Mouse (Mus musculus) hindbrain, postnatal 0 days (tissue): ENCODE results near the gene H2-Q7. TPM values are rescaled to one million over a fixed set of nuclear protein-coding genes. Genes with fewer than 3 reads are reported as not detected.

Source experiments
- ATAC-seq: fragments of 200-750 bp; cut with Nextera tagmentation; 2 replicates; pipeline ENCODE4 v1.8.0; 2017; ENCODE audit warnings: mild to moderate bottlenecking, moderate TSS enrichment, moderate library complexity
- DNase-seq: peaks from one replicate; pipeline ENCODE4 v3.0.0-alpha.2; 2015; ENCODE audit warnings: low spot score
- H3K27ac ChIP-seq: fragments of 300-500 bp; sonication (generic); 2 replicates; pipeline ENCODE4 v1.5.1; 2014; ENCODE audit warnings: mild to moderate bottlenecking
- H3K27me3 ChIP-seq: fragments of 300-500 bp; sonication (generic); 2 replicates; pipeline ENCODE4 v1.6.1; 2014; ENCODE audit warnings: low read length, mixed read lengths; ENCODE audit not compliant: insufficient read depth
- H3K36me3 ChIP-seq: fragments of 300-500 bp; sonication (generic); 2 replicates; pipeline ENCODE4 v1.6.1; 2014; ENCODE audit warnings: low read length, mixed read lengths; ENCODE audit not compliant: insufficient read depth
- H3K4me1 ChIP-seq: fragments of 300-500 bp; sonication (generic); 2 replicates; pipeline ENCODE4 v1.6.1; 2014; ENCODE audit warnings: antibody characterized with exemption, low read length, mixed read lengths; ENCODE audit not compliant: insufficient read depth
- H3K4me2 ChIP-seq: fragments of 300-500 bp; sonication (generic); 2 replicates; pipeline ENCODE4 v1.6.1; 2014; ENCODE audit warnings: low read depth, mild to moderate bottlenecking, low read length, moderate library complexity, mixed read lengths
- H3K4me3 ChIP-seq: fragments of 300-500 bp; sonication (generic); 2 replicates; pipeline ENCODE4 v1.5.1; 2014; ENCODE audit warnings: low read length
- H3K9ac ChIP-seq: fragments of 300-500 bp; sonication (generic); replicated peaks from 2 replicates; pipeline ENCODE4 v1.6.1; 2014; ENCODE audit warnings: mild to moderate bottlenecking, low read length, moderate library complexity, mixed read lengths
- H3K9me3 ChIP-seq: fragments of 300-500 bp; sonication (generic); 2 replicates; pipeline ENCODE4 v1.6.1; 2016; ENCODE audit warnings: low read length, mixed read lengths
- CTCF ChIP-seq: IDR thresholded peaks from 2 replicates; pipeline ENCODE4 v1.5.1; 2016; ENCODE audit warnings: antibody characterized with exemption, control low read depth, low read depth
- WGBS: fragments of 180-500 bp; shearing (Covaris S2); extraction: QIAGEN DNeasy Blood & Tissue Kit; methylation state at CpG from one replicate; pipeline ENCODE4 v1.1.7; 2014; 5-methylcytosine and 5-hydroxymethylcytosine counted together
- polyA plus RNA-seq: library from polyadenylated mRNA; unstranded; fragments of >200 nt; fragmentation: Nextera tagmentation; extraction: Ambion mirVana; gene quantifications from 2 replicates; pipeline ENCODE4 v1.2.1, GENCODE M21; 2015
- total RNA-seq: library from RNA; depleted of rRNA; stranded (reverse); fragments of >200 nt; gene quantifications from 2 replicates; pipeline ENCODE4 v1.2.3, GENCODE M21; 2014; rRNA removed

Gene H2-Q7
- total and polyA plus RNA-seq, 2 experiments from 2014 or later: 2.4 to 3.9 TPM

GRCm38 (mm10) chr17:35469842-35470751 is 31.1 kb downstream of the H2-Q7 start, which contains the start of gene H2-Q10:
TSS of gene H2-Q10 (plus strand) at chr17:35470089.
- Histone ChIP-seq H3K9ac (peak within 1 kb of the TSS; percentile 13; the same call in 1 of the 2 replicates), H3K27me3 (peaks cover 18% of the 10 kb centered on the region), H3K4me2 (peak within 1 kb of the TSS; percentile 60), H3K36me3 (no peaks in the 10 kb centered on the region), H3K4me3 (peak within 1 kb of the TSS; percentile 38), H3K27ac (no peak within 1 kb of the TSS), H3K9me3 (no peaks in the 10 kb centered on the region), H3K4me1 (0 out of 2 replicates have a peak, but pooled peaks cover 3% of the 10 kb centered on the region)
- no peak for DNase-seq
- 2% methylated on average over 75 of the region's 80 CpGs for WGBS
- no peak for ATAC-seq
- TF ChIP-seq CTCF: no peak

DNA sequence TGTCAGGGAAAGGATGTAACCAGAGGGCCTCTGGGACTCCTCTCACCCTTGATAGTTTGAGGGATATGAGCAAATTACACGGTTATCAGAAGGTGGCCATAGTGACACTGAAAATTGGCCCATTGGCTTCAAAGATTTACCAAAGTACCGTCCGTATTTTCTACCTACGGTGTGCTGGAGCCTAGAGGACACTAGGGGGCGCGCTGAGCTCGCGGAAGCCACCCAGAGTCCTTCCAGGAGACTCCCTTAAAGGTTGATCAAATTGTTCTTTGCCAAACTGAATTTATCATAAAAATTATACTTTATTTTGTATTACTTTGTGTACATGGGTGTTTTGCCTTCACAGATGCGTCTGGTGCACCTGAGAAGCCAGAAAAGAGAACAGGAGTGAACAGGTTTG is 45.1 kb downstream of the H2-Q7 start:
- DNase-seq (peak; percentile 79), ATAC-seq (0 out of 2 replicates have a peak, but pooled peaks have one; percentile 35)
- H3K27ac ChIP-seq: no peak overlapping the region
- H3K9me3 ChIP-seq: no peaks in the 10 kb centered on the region
- H3K4me2 ChIP-seq: no peak overlapping the region
- peak; percentile 90 for TF ChIP-seq CTCF
- H3K36me3 ChIP-seq: no peaks in the 10 kb centered on the region
- WGBS: 3% methylated on average over 9 of the region's 9 CpGs
- no peaks in the 10 kb centered on the region for H3K4me1 ChIP-seq
- no peak overlapping the region for H3K9ac ChIP-seq
- no peaks in the 10 kb centered on the region for H3K27me3 ChIP-seq
- no peak overlapping the region for H3K4me3 ChIP-seq

GRCm38 (mm10) chr17:35485702-35486101 is 46.7 kb downstream of the H2-Q7 start:
- H3K27ac ChIP-seq: no peak overlapping the region
- no peaks in the 10 kb centered on the region for H3K4me1 ChIP-seq
- H3K4me2 ChIP-seq: no peak overlapping the region
- no peak for ATAC-seq
- no peak for DNase-seq
- H3K9ac ChIP-seq: no peak overlapping the region
- 29% methylated on average over 4 of the region's 4 CpGs for WGBS
- no peaks in the 10 kb centered on the region for H3K36me3 ChIP-seq
- H3K9me3 ChIP-seq: no peaks in the 10 kb centered on the region
- no peaks in the 10 kb centered on the region for H3K27me3 ChIP-seq
- TF ChIP-seq CTCF: no peak
- H3K4me3 ChIP-seq: no peak overlapping the region

GRCm38 (mm10) chr17:35486726-35487125 is 47.8 kb downstream of the H2-Q7 start:
- no peak for ATAC-seq
- 57% methylated on average over 10 of the region's 10 CpGs for WGBS
- Histone ChIP-seq H3K9ac (no peak overlapping the region), H3K4me2 (no peak overlapping the region), H3K27me3 (no peaks in the 10 kb centered on the region), H3K4me1 (no peaks in the 10 kb centered on the region), H3K9me3 (no peaks in the 10 kb centered on the region), H3K4me3 (no peak overlapping the region), H3K27ac (no peak overlapping the region), H3K36me3 (no peaks in the 10 kb centered on the region)
- no peak for DNase-seq
- TF ChIP-seq CTCF: no peak

- no peak for DNase-seq
- no peaks in the 10 kb centered on the region for H3K36me3 ChIP-seq
- no peak overlapping the region for H3K27ac ChIP-seq
- no peaks in the 10 kb centered on the region for H3K4me1 ChIP-seq
- H3K9me3 ChIP-seq: no peaks in the 10 kb centered on the region
- no peaks in the 10 kb centered on the region for H3K27me3 ChIP-seq
- no peak overlapping the region for H3K4me3 ChIP-seq
- no peak overlapping the region for H3K4me2 ChIP-seq
- TF ChIP-seq CTCF: no peak
- H3K9ac ChIP-seq: no peak overlapping the region
- ATAC-seq: no peak
- WGBS: 95% methylated on average over 2 of the region's 2 CpGs
Observed at GRCm38 (mm10) chr17:35488041-35488440, 49.1 kb downstream of the H2-Q7 start.

- no peak for ATAC-seq
- no peak for DNase-seq
- no peaks in the 10 kb centered on the region for H3K4me1 ChIP-seq
Observed at GRCm38 (mm10) chr17:35490320-35490719, 51.4 kb downstream of the H2-Q7 start.

More at GRCm38 (mm10) chr17:35490320-35490719, 51.4 kb downstream of the H2-Q7 start:
- Histone ChIP-seq H3K4me3 (no peak overlapping the region), H3K27me3 (no peaks in the 10 kb centered on the region), H3K9ac (no peak overlapping the region), H3K9me3 (no peaks in the 10 kb centered on the region), H3K27ac (no peak overlapping the region), H3K36me3 (no peaks in the 10 kb centered on the region), H3K4me2 (no peak overlapping the region)
- 53% methylated on average over 5 of the region's 5 CpGs for WGBS
- TF ChIP-seq CTCF: no peak

Other genes with a start within 250 kb of the H2-Q7 start
- gene Ltb, start 244.7 kb upstream of the H2-Q7 start, total RNA-seq: 1.6 TPM in 1 of 2 replicates, not detected in the other
- 1.2 and 1.8 TPM in 2 replicates for gene Ltb, start 244.7 kb upstream of the H2-Q7 start, polyA plus RNA-seq
- 0.18 and 0.52 TPM in 2 replicates for gene Tnf, start 237.1 kb upstream of the H2-Q7 start, total RNA-seq
- gene Tnf, start 237.1 kb upstream of the H2-Q7 start, polyA plus RNA-seq: 0.09 TPM in 1 of 2 replicates, not detected in the other
- 0.47 TPM in 1 of 2 replicates, not detected in the other for gene Lta, start 233.8 kb upstream of the H2-Q7 start, total RNA-seq
- gene Lta, start 233.8 kb upstream of the H2-Q7 start, polyA plus RNA-seq: 0.85 and 1.3 TPM in 2 replicates
- not detected in 2 replicates for gene Gm16181, start 218.3 kb upstream of the H2-Q7 start, total RNA-seq
- gene Gm16181, start 218.3 kb upstream of the H2-Q7 start, polyA plus RNA-seq: 0.40 TPM in 1 of 2 replicates, not detected in the other
- 91.0 and 114 TPM in 2 replicates for gene Atp6v1g2, start 205.5 kb upstream of the H2-Q7 start, total RNA-seq
- 180 and 183 TPM in 2 replicates for gene Atp6v1g2, start 205.5 kb upstream of the H2-Q7 start, polyA plus RNA-seq
- gene Nfkbil1, start 203.4 kb upstream of the H2-Q7 start, total RNA-seq: 15.5 and 15.9 TPM in 2 replicates
- 11.4 and 12.9 TPM in 2 replicates for gene Nfkbil1, start 203.4 kb upstream of the H2-Q7 start, polyA plus RNA-seq
- gene Ddx39b, start 197.4 kb upstream of the H2-Q7 start, total RNA-seq: 259 and 266 TPM in 2 replicates
- 326 and 341 TPM in 2 replicates for gene Ddx39b, start 197.4 kb upstream of the H2-Q7 start, polyA plus RNA-seq
- gene H2-D1, start 176.4 kb upstream of the H2-Q7 start, total RNA-seq: 74.3 and 83.8 TPM in 2 replicates
- gene H2-D1, start 176.4 kb upstream of the H2-Q7 start, polyA plus RNA-seq: 141 and 146 TPM in 2 replicates
- 0.42 and 0.68 TPM in 2 replicates for gene H2-Q1, start 118.8 kb upstream of the H2-Q7 start, total RNA-seq
- 1.4 and 1.5 TPM in 2 replicates for gene H2-Q1, start 118.8 kb upstream of the H2-Q7 start, polyA plus RNA-seq
- gene H2-Q2, start 96.9 kb upstream of the H2-Q7 start, total RNA-seq: 9.7 and 17.7 TPM in 2 replicates
- 7.8 and 12.7 TPM in 2 replicates for gene H2-Q2, start 96.9 kb upstream of the H2-Q7 start, polyA plus RNA-seq
- 3.6 and 5.3 TPM in 2 replicates for gene H2-Q4, start 59.5 kb upstream of the H2-Q7 start, total RNA-seq
- gene H2-Q4, start 59.5 kb upstream of the H2-Q7 start, polyA plus RNA-seq: 1.2 and 1.9 TPM in 2 replicates
- gene H2-Q6, start 14.3 kb upstream of the H2-Q7 start, total RNA-seq: 1.2 TPM in 1 of 2 replicates, not detected in the other
- 0.49 and 0.85 TPM in 2 replicates for gene H2-Q6, start 14.3 kb upstream of the H2-Q7 start, polyA plus RNA-seq
- gene H2-Q10, start 30.9 kb downstream of the H2-Q7 start, total RNA-seq: 0.07 TPM in 1 of 2 replicates, not detected in the other
- 0.21 and 0.30 TPM in 2 replicates for gene H2-Q10, start 30.9 kb downstream of the H2-Q7 start, polyA plus RNA-seq
- not detected in 2 replicates for gene Pou5f1, start 66.9 kb downstream of the H2-Q7 start, total RNA-seq
- not detected in 2 replicates for gene Pou5f1, start 66.9 kb downstream of the H2-Q7 start, polyA plus RNA-seq
- gene Tcf19, start 77.7 kb downstream of the H2-Q7 start, total RNA-seq: 23.2 and 30.9 TPM in 2 replicates
- 16.6 and 18.2 TPM in 2 replicates for gene Tcf19, start 77.7 kb downstream of the H2-Q7 start, polyA plus RNA-seq
- gene Cchcr1, start 77.9 kb downstream of the H2-Q7 start, total RNA-seq: 4.9 and 5.5 TPM in 2 replicates
- gene Cchcr1, start 77.9 kb downstream of the H2-Q7 start, polyA plus RNA-seq: 4.5 and 4.8 TPM in 2 replicates
- 0.58 TPM in 1 of 2 replicates, not detected in the other for gene Psors1c2, start 94.0 kb downstream of the H2-Q7 start, total RNA-seq
- 0.50 and 0.59 TPM in 2 replicates for gene Psors1c2, start 94.0 kb downstream of the H2-Q7 start, polyA plus RNA-seq
- gene Cdsn, start 113.0 kb downstream of the H2-Q7 start, total RNA-seq: 0.36 TPM in 1 of 2 replicates, not detected in the other
- 0.25 and 0.29 TPM in 2 replicates for gene Cdsn, start 113.0 kb downstream of the H2-Q7 start, polyA plus RNA-seq
- gene 2300002M23Rik, start 128.3 kb downstream of the H2-Q7 start, total RNA-seq: not detected in 2 replicates
- gene 2300002M23Rik, start 128.3 kb downstream of the H2-Q7 start, polyA plus RNA-seq: 0.11 and 0.28 TPM in 2 replicates
- gene Sfta2, start 162.4 kb downstream of the H2-Q7 start, total RNA-seq: not detected in 2 replicates
- gene Sfta2, start 162.4 kb downstream of the H2-Q7 start, polyA plus RNA-seq: not detected in 2 replicates
- not detected in 2 replicates for gene Gm9573, start 187.5 kb downstream of the H2-Q7 start, total RNA-seq
- gene Gm9573, start 187.5 kb downstream of the H2-Q7 start, polyA plus RNA-seq: not detected in 2 replicates
- 0.61 TPM in 1 of 2 replicates, not detected in the other for gene Mucl3, start 204.5 kb downstream of the H2-Q7 start, total RNA-seq
- 0.10 TPM in 1 of 2 replicates, not detected in the other for gene Mucl3, start 204.5 kb downstream of the H2-Q7 start, polyA plus RNA-seq
- gene Vars2, start 228.4 kb downstream of the H2-Q7 start, total RNA-seq: 37.3 and 46.8 TPM in 2 replicates
- gene Vars2, start 228.4 kb downstream of the H2-Q7 start, polyA plus RNA-seq: 12.6 and 14.8 TPM in 2 replicates
- gene Gtf2h4, start 234.6 kb downstream of the H2-Q7 start, total RNA-seq: 26.1 and 27.2 TPM in 2 replicates
- 18.6 and 21.3 TPM in 2 replicates for gene Gtf2h4, start 234.6 kb downstream of the H2-Q7 start, polyA plus RNA-seq